Mouse (Mus musculus): ENCODE measurements around the gene Mageb5. TPM values are rescaled to one million over a fixed set of nuclear protein-coding genes. Genes with fewer than 3 reads are reported as not detected.
"Not testable (repeated sequence)": the region's sequence is repeated elsewhere in the genome, so short reads cannot be mapped to it uniquely, and the experiment has no call there.

The Mageb5 gene
- not detected in 2 replicates for polyA plus RNA-seq (2015; fragmentation: Nextera tagmentation; extraction: Ambion mirVana)

DNA sequence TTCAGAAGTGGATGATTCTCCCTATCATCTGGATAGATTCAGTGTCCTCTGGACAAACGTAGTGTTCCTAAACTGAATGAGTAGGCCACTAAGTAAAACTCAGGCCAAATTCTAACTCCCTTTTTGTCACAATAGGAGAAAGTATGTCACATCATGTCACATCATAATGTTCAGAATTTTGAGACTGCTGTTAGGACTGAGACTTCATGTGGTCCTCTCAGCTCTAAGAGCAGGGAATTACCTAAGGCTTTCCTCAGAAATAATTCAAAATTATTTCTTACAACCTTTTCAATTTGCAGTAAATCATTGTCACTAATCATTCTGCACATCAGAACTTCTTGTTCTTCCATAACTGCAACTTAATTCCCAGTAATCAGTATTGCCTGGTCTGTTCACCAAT lies at the start of gene Mageb5:
Gene Mageb5 (minus strand): TSS at position 101 of the 400 bp plus-strand sequence.
- not testable (repeated sequence) for H3K9ac ChIP-seq (replicated peaks); H3K27ac ChIP-seq (replicated peaks); H3K36me3 ChIP-seq; ATAC-seq (ENCODE audit: low FRiP score); H3K4me1 ChIP-seq; H3K9me3 ChIP-seq (replicated peaks); H3K4me2 ChIP-seq; H3K4me3 ChIP-seq (replicated peaks); H3K27me3 ChIP-seq (replicated peaks)
- WGBS: 84% methylated on average over 1 of the region's 1 CpGs

DNA sequence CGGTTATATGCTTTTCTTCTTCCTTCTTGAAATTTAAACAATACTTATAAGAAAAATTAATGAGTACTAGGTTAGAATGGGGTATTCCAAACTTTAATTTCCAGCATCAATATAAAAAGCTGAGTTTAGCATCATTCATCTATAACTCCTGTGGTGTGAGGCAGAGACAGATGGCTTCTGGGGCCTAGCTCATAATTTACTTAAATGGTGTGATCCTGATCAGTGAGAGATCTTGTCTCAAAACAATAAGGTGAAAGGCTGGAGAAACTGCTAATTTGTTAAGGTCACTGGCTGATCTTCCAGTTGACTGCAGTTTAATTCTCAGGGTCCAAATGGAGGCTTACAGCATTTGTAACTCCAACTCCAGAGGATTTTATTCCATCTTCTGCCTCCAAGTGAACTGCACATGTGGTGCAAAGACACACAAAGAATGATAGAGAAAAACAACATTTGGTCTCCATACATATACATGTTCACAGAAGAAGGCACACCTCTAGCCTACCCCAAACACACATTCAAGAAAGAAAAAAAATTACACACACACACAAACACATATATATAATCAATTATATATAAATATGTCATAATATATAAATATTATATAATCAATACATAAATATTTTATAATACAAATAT lies 23.1 kb downstream of the Mageb5 start:
- not testable (repeated sequence) for H3K27me3 ChIP-seq (replicated peaks); H3K27ac ChIP-seq (replicated peaks); ATAC-seq (ENCODE audit: low FRiP score); H3K4me1 ChIP-seq; H3K9me3 ChIP-seq (replicated peaks); H3K36me3 ChIP-seq; H3K9ac ChIP-seq (replicated peaks); H3K4me3 ChIP-seq (replicated peaks); H3K4me2 ChIP-seq
- WGBS: no CpG with 5 or more reads among the region's 1 CpGs

Other genes starting within 250 kb of the Mageb5 start
- not detected in 2 replicates for gene 1700084M14Rik, start 207.1 kb downstream of the Mageb5 start, polyA plus RNA-seq (2015; fragmentation: Nextera tagmentation; extraction: Ambion mirVana)
- not detected in 2 replicates for gene Gm14781, start 150.8 kb downstream of the Mageb5 start, polyA plus RNA-seq (2015; fragmentation: Nextera tagmentation; extraction: Ambion mirVana)
- not detected in 2 replicates for gene Mageb1, start 233.3 kb upstream of the Mageb5 start, polyA plus RNA-seq (2015; fragmentation: Nextera tagmentation; extraction: Ambion mirVana)